Mouse (Mus musculus) mammary gland, adult 2 months (tissue): ENCODE measurements around the gene Uxs1. TPM values are rescaled to one million over a fixed set of nuclear protein-coding genes. Genes with fewer than 3 reads are reported as not detected.

Source experiments
- polyA plus RNA-seq: library from polyadenylated mRNA; depleted of rRNA; stranded (reverse); fragments of >200 nt; gene quantifications from 2 replicates; pipeline ENCODE4 v1.2.3, GENCODE M21; 2012; ENCODE audit warnings: low replicate concordance; rRNA removed

The Uxs1 gene
- 8.8 and 10.2 TPM in 2 replicates for polyA plus RNA-seq

DNA sequence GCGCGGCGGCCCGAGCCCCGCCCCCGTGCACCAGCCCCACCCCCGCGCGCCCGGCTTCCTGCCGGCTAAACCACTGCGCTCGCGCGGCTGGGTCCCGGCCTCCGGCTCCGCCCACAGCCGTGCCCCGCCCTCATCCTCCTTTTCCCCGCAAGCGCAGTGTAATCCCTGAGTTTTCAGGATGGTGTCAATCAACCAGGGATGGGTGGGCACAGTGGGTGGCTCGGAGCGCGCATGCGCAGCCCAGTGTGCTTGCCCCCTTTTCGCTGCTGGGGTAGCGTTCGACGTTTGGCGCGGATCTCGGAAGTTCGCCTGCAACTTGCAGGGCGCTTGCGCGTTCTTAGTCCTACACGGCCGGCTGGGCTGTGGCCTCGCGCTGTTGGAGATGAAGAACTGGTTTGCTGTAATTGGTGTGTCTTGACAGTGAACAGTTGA lies at the start of gene Uxs1:
Gene Uxs1 (minus strand): TSS at position 38 of the 432 bp plus-strand sequence.

GRCm38 (mm10) chr1:43730491-43730924 lies 97.1 kb downstream of the Uxs1 start, which contains the start of gene 1500015O10Rik:
TSS of gene 1500015O10Rik (plus strand) at chr1:43730602.

Other genes with a start within 250 kb of the Uxs1 start
- gene 1500015O10Rik, start 97.2 kb downstream of the Uxs1 start, polyA plus RNA-seq = 1.9 and 2.8 TPM in 2 replicates
- gene Tpp2, start 105.8 kb upstream of the Uxs1 start, polyA plus RNA-seq = 5.3 and 10.9 TPM in 2 replicates
- gene Mettl21c, start 192.2 kb upstream of the Uxs1 start, polyA plus RNA-seq = 5.8 TPM in 1 of 2 replicates, not detected in the other
- not detected in 2 replicates for gene Gm8251, start 234.1 kb upstream of the Uxs1 start, polyA plus RNA-seq